In genomic region chr3:100394911-100395604, GRCm38 (mm10) we compare ENCODE assay signal across 11 mouse cellular contexts.
A peak's percentile ranks its signal among the peaks of the same experiment; 100 is the strongest.
DNase-seq lines count a peak whose midpoint lies in the region; ATAC-seq lines count a peak whose summit lies in the region.
"Had no signal": no experiment of that assay in that cellular context is flagged by ENCODE, and none has a peak within 500 bp of the region (broad histone marks: within the 10 kb centered on the region; RNA-seq: fewer than 3 reads in every experiment).

No protein-coding gene starts in this region.

- intact Hi-C loops in left cerebral cortex, postnatal 36 days (cut with DNase I) = no loop called here

- H3K4me3 ChIP-seq in midbrain, embryonic 14.5 days (replicated peaks; ENCODE audit: low read depth, low read length) = no peak overlapping the region
- H3K4me3 ChIP-seq: midbrain, embryonic 15.5 days had no signal

- H3K4me2 ChIP-seq in midbrain, embryonic 14.5 days (ENCODE audit: low read length) = no peak overlapping the region
- H3K4me2 ChIP-seq: midbrain, embryonic 15.5 days had no signal

- H3K9me3 ChIP-seq in midbrain, embryonic 14.5 days (ENCODE audit: control insufficient read depth, low read length) = no peaks in the 10 kb centered on the region
- H3K9me3 ChIP-seq: midbrain, embryonic 15.5 days had no signal

- WGBS in midbrain, embryonic 14.5 days = 86% methylated on average over 9 of the region's 9 CpGs

- no peaks in the 10 kb centered on the region for H3K4me1 ChIP-seq in midbrain, embryonic 14.5 days (ENCODE audit: control insufficient read depth, insufficient read depth, low read length)
- H3K4me1 ChIP-seq: midbrain, embryonic 15.5 days had no signal

- H3K36me3 ChIP-seq in midbrain, embryonic 14.5 days (ENCODE audit: control insufficient read depth, insufficient read depth, low read length) = no peaks in the 10 kb centered on the region
- H3K36me3 ChIP-seq: midbrain, embryonic 15.5 days had no signal

- H3K27ac ChIP-seq in midbrain, embryonic 14.5 days (replicated peaks; ENCODE audit: low read depth, low read length) = no peak overlapping the region
- H3K27ac ChIP-seq: midbrain, embryonic 15.5 days had no signal

- H3K9ac ChIP-seq in midbrain, embryonic 14.5 days (replicated peaks; ENCODE audit: low read length) = no peak overlapping the region
- H3K9ac ChIP-seq: midbrain, embryonic 15.5 days had no signal

- no peaks in the 10 kb centered on the region for H3K27me3 ChIP-seq in midbrain, embryonic 14.5 days (ENCODE audit: control insufficient read depth, insufficient read depth, low read length)
- H3K27me3 ChIP-seq: midbrain, embryonic 15.5 days had no signal

- ATAC-seq in midbrain, embryonic 14.5 days (ENCODE audit: low FRiP score, low TSS enrichment) = no peak
- ATAC-seq: midbrain, embryonic 15.5 days had no signal

- DNase-seq in heart, adult 11 months = peak; percentile 96
- DNase-seq in heart, postnatal 4 days = no peak
- peak; percentile 8 for DNase-seq in R1 (ENCODE audit: low read depth, low spot score)
- peak; percentile 23 to 33 for DNase-seq in gastrocnemius, adult 8-10 months (ENCODE audit: low spot score in 2 of 2)
- DNase-seq in kidney, postnatal 4 days = peak; percentile 39 to 54
- DNase-seq in left cerebral cortex, postnatal 36 days (ENCODE audit: low spot score in 2 of 2) = no peak
- DNase-seq in c-Kit-positive CD71-positive TER-119-positive erythroid progenitor cells, embryonic 14.5 days (ENCODE audit: low spot score) = no peak
- no peak for DNase-seq in midbrain, embryonic 14.5 days
- DNase-seq: retina, postnatal 1 day; thymus, adult 2 months had no signal

Comparison
In these comparisons a context has a peak if more than half of its experiments do, and no peak if none do; other contexts are left out.
1. DNase-seq: peak in heart, adult 11 months (single experiment), R1 (single experiment), gastrocnemius, adult 8-10 months (2 of 2) and kidney, postnatal 4 days (2 of 2); none in heart, postnatal 4 days (single experiment), left cerebral cortex, postnatal 36 days (0 of 2), c-Kit-positive CD71-positive TER-119-positive erythroid progenitor cells, embryonic 14.5 days (single experiment) and midbrain, embryonic 14.5 days (single experiment).